ENCODE assay signal across 9 mouse cellular contexts in genomic region chr7:4165286-4165685, GRCm38 (mm10). TPM values are rescaled to one million over a fixed set of nuclear protein-coding genes. Genes with fewer than 3 reads are reported as not detected.
DNase-seq lines count a peak whose midpoint lies in the region; ATAC-seq and TF ChIP-seq lines count a peak whose summit lies in the region.
"Had no signal": no experiment of that assay in that cellular context is flagged by ENCODE, and none has a peak within 500 bp of the region (broad histone marks: within the 10 kb centered on the region; RNA-seq: fewer than 3 reads in every experiment).

No protein-coding gene starts in this region.

- no peak overlapping the region for H3K4me2 ChIP-seq in hindbrain, embryonic 11.5 days (replicated peaks; ENCODE audit: low read depth, low read length)
- H3K4me2 ChIP-seq in heart, postnatal 0 days (ENCODE audit: low read depth, low read length) = peak overlapping the region; percentile 76
- peak overlapping the region; percentile 53 for H3K4me2 ChIP-seq in myocyte (ENCODE audit: low read depth)

- no peaks in the 10 kb centered on the region for H3K36me3 ChIP-seq in hindbrain, embryonic 10.5 days
- H3K36me3 ChIP-seq in hindbrain, embryonic 11.5 days (ENCODE audit: control insufficient read depth, insufficient read depth, low read length) = no peaks in the 10 kb centered on the region
- no peaks in the 10 kb centered on the region for H3K36me3 ChIP-seq in heart, postnatal 0 days (replicated peaks; ENCODE audit: control insufficient read depth, insufficient read depth, low read length)
- H3K36me3 ChIP-seq in myocyte (ENCODE audit: control insufficient read depth, insufficient read depth) = no peaks in the 10 kb centered on the region

- no peak for TF ChIP-seq CTCF in heart, postnatal 0 days (IDR thresholded peaks at IDR 0.05; ENCODE audit: low read depth)

- H3K4me1 ChIP-seq in hindbrain, embryonic 10.5 days (replicated peaks) = peaks cover 23% of the 10 kb centered on the region
- H3K4me1 ChIP-seq in hindbrain, embryonic 11.5 days (replicated peaks; ENCODE audit: control insufficient read depth, insufficient read depth, low read length) = no peaks in the 10 kb centered on the region
- H3K4me1 ChIP-seq in heart, postnatal 0 days (ENCODE audit: control insufficient read depth, insufficient read depth) = no peaks in the 10 kb centered on the region

- no peak for DNase-seq in hindbrain, embryonic 10.5 days (ENCODE audit: low spot score)
- DNase-seq in hindbrain, embryonic 11.5 days (ENCODE audit: low spot score) = no peak
- no peak for DNase-seq in heart, postnatal 0 days (ENCODE audit: low spot score)
- peak; percentile 57 for DNase-seq in kidney, postnatal 14 days
- DNase-seq in thymus, postnatal 10 days (ENCODE audit: low spot score in 2 of 2) = no peak
- no peak for DNase-seq in T-cell, adult 2 months (ENCODE audit: low spot score)
- DNase-seq in layer of hippocampus, adult 11-12 months (ENCODE audit: low spot score) = no peak

- H3ac ChIP-seq in myocyte (ENCODE audit: control insufficient read depth, insufficient read length) = no peak overlapping the region

- TF ChIP-seq EP300 in heart, postnatal 0 days (IDR thresholded peaks at IDR 0.05; ENCODE audit: low read depth) = no peak

- ATAC-seq in hindbrain, embryonic 11.5 days (ENCODE audit: low FRiP score) = no peak
- no peak for ATAC-seq in heart, postnatal 0 days (ENCODE audit: insufficient read depth, low read depth)

- no peak overlapping the region for H3K9ac ChIP-seq in hindbrain, embryonic 11.5 days (ENCODE audit: low read depth, low read length)
- no peak overlapping the region for H3K9ac ChIP-seq in heart, postnatal 0 days (replicated peaks; ENCODE audit: low read depth, low read length)

- WGBS in hindbrain, embryonic 10.5 days = 21% methylated on average over 3 of the region's 3 CpGs
- 17% methylated on average over 3 of the region's 3 CpGs for WGBS in hindbrain, embryonic 11.5 days
- WGBS in heart, postnatal 0 days = 8% methylated on average over 3 of the region's 3 CpGs

- peak overlapping the region; percentile 78; the same call in 1 of the 2 replicates for H3K27ac ChIP-seq in hindbrain, embryonic 10.5 days
- no peak overlapping the region for H3K27ac ChIP-seq in hindbrain, embryonic 11.5 days (ENCODE audit: low read depth, low read length)
- H3K27ac ChIP-seq in heart, postnatal 0 days (ENCODE audit: low read depth) = peak overlapping the region; percentile 32; the same call in 1 of the 2 replicates
- H3K27ac ChIP-seq: layer of hippocampus, adult 2 months had no signal

- no peaks in the 10 kb centered on the region for H3K79me2 ChIP-seq in myocyte (ENCODE audit: control insufficient read depth, insufficient read depth)

- peak overlapping the region; percentile 53; the same call in 1 of the 2 replicates for H3K4me3 ChIP-seq in hindbrain, embryonic 10.5 days
- no peak overlapping the region for H3K4me3 ChIP-seq in hindbrain, embryonic 11.5 days (ENCODE audit: low read depth, low read length)
- H3K4me3 ChIP-seq in heart, postnatal 0 days (ENCODE audit: low read depth, low read length) = 0 out of 2 replicates have a peak overlapping the region, but pooled peaks have one; percentile 56
- no peak overlapping the region for H3K4me3 ChIP-seq in myocyte

- no peak for TF ChIP-seq POLR2A in myocyte (IDR thresholded peaks at IDR 0.05; ENCODE audit: insufficient read length, low read depth)

- H3K9me3 ChIP-seq in hindbrain, embryonic 10.5 days = no peaks in the 10 kb centered on the region
- no peaks in the 10 kb centered on the region for H3K9me3 ChIP-seq in hindbrain, embryonic 11.5 days (ENCODE audit: control insufficient read depth, low read length)
- no peaks in the 10 kb centered on the region for H3K9me3 ChIP-seq in heart, postnatal 0 days (replicated peaks; ENCODE audit: control insufficient read depth, low read length)

- 0 out of 2 replicates have a peak, but pooled peaks cover 3% of the 10 kb centered on the region for H3K27me3 ChIP-seq in hindbrain, embryonic 10.5 days (ENCODE audit: insufficient read depth, poor library complexity, severe bottlenecking)
- no peaks in the 10 kb centered on the region for H3K27me3 ChIP-seq in hindbrain, embryonic 11.5 days (ENCODE audit: control insufficient read depth, insufficient read depth, low read length)
- no peaks in the 10 kb centered on the region for H3K27me3 ChIP-seq in heart, postnatal 0 days (ENCODE audit: control insufficient read depth, insufficient read depth, low read length)
- H3K27me3 ChIP-seq in myocyte (ENCODE audit: control insufficient read depth, insufficient read depth, insufficient read length) = no peaks in the 10 kb centered on the region

TF ChIP-seq in myocyte, 11 proteins besides CTCF, POLR2A, EP300 and RAD21:
- no peak for TF ChIP-seq CEBPB (IDR thresholded peaks at IDR 0.05; ENCODE audit: insufficient read depth, poor library complexity, severe bottlenecking)
- no peak for TF ChIP-seq TCF3 (IDR thresholded peaks at IDR 0.05; ENCODE audit: insufficient read length, low read depth)
- no peak for TF ChIP-seq MYOD1 (IDR thresholded peaks at IDR 0.05; ENCODE audit: control insufficient read depth in 1 of 3, insufficient read length in 2 of 3, low read depth in 2 of 3)
- TF ChIP-seq TCF12 (IDR thresholded peaks at IDR 0.05; ENCODE audit: insufficient read depth, poor library complexity, severe bottlenecking) = no peak
- no peak for TF ChIP-seq REST (IDR thresholded peaks at IDR 0.05; ENCODE audit: insufficient read depth, insufficient read length)
- TF ChIP-seq SRF (IDR thresholded peaks at IDR 0.05; ENCODE audit: control insufficient read depth, insufficient read length, low read depth) = no peak
- TF ChIP-seq MAX (IDR thresholded peaks at IDR 0.05; ENCODE audit: low read depth) = no peak
- TF ChIP-seq MYOG (IDR thresholded peaks at IDR 0.05; ENCODE audit: control insufficient read depth in 1 of 3, insufficient read depth in 1 of 3, insufficient read length in 2 of 3, low read depth in 2 of 3) = no peak
- no peak for TF ChIP-seq POLR2AphosphoS2 (IDR thresholded peaks at IDR 0.05; ENCODE audit: insufficient read length, low read depth)
- TF ChIP-seq USF1 (IDR thresholded peaks at IDR 0.05; ENCODE audit: low read depth) = no peak
- no peak for TF ChIP-seq E2F4 (IDR thresholded peaks at IDR 0.05; ENCODE audit: insufficient read depth)

RNA-seq across cellular contexts. Expression of gene Cdc42ep5, which starts 0.6 kb away (rescaled TPM):
- polyA plus RNA-seq in hindbrain, embryonic 10.5 days (2016; fragmentation: Nextera tagmentation; extraction: Ambion mirVana) = 16.9 and 23.5 TPM in 2 replicates
- 19.9 and 20.7 TPM in 2 replicates for polyA plus RNA-seq in hindbrain, embryonic 11.5 days (2014; fragmentation: Nextera tagmentation; extraction: Ambion mirVana)
- 34.0 and 37.4 TPM in 2 replicates for total RNA-seq in heart, postnatal 0 days (2014; rRNA removed; ENCODE audit: low replicate concordance)
- 21.0 and 25.0 TPM in 2 replicates for polyA plus RNA-seq in heart, postnatal 0 days (2015; fragmentation: Nextera tagmentation; extraction: Ambion mirVana)
- polyA plus RNA-seq in myocyte (2012; fragmentation: generic; extraction: Trizol) = 26.5 TPM

RNA-seq across cellular contexts. Expression of gene Leng9, which starts 15.1 kb away (rescaled TPM):
- polyA plus RNA-seq in hindbrain, embryonic 10.5 days (2016; fragmentation: Nextera tagmentation; extraction: Ambion mirVana) = 1.6 and 2.5 TPM in 2 replicates
- 1.9 TPM in 2 replicates for polyA plus RNA-seq in hindbrain, embryonic 11.5 days (2014; fragmentation: Nextera tagmentation; extraction: Ambion mirVana)
- total RNA-seq in heart, postnatal 0 days (2014; rRNA removed; ENCODE audit: low replicate concordance) = 0.27 and 3.1 TPM in 2 replicates
- polyA plus RNA-seq in heart, postnatal 0 days (2015; fragmentation: Nextera tagmentation; extraction: Ambion mirVana) = 3.6 and 3.8 TPM in 2 replicates
- polyA plus RNA-seq in myocyte (2012; fragmentation: generic; extraction: Trizol) = 3.2 TPM

RNA-seq across cellular contexts. Expression of gene Leng8, which starts 28.4 kb away (rescaled TPM):
- polyA plus RNA-seq in hindbrain, embryonic 10.5 days (2016; fragmentation: Nextera tagmentation; extraction: Ambion mirVana) = 68.7 and 91.4 TPM in 2 replicates
- 45.3 and 54.4 TPM in 2 replicates for polyA plus RNA-seq in hindbrain, embryonic 11.5 days (2014; fragmentation: Nextera tagmentation; extraction: Ambion mirVana)
- total RNA-seq in heart, postnatal 0 days (2014; rRNA removed; ENCODE audit: low replicate concordance) = 112 and 139 TPM in 2 replicates
- 12.9 and 16.0 TPM in 2 replicates for polyA plus RNA-seq in heart, postnatal 0 days (2015; fragmentation: Nextera tagmentation; extraction: Ambion mirVana)
- polyA plus RNA-seq in myocyte (2012; fragmentation: generic; extraction: Trizol) = 33.3 TPM

RNA-seq across cellular contexts. Expression of gene Ttyh1, which starts 46.1 kb away (rescaled TPM):
- polyA plus RNA-seq in hindbrain, embryonic 10.5 days (2016; fragmentation: Nextera tagmentation; extraction: Ambion mirVana) = 31.2 and 67.4 TPM in 2 replicates
- 61.0 and 66.6 TPM in 2 replicates for polyA plus RNA-seq in hindbrain, embryonic 11.5 days (2014; fragmentation: Nextera tagmentation; extraction: Ambion mirVana)
- 4.2 and 5.0 TPM in 2 replicates for total RNA-seq in heart, postnatal 0 days (2014; rRNA removed; ENCODE audit: low replicate concordance)
- polyA plus RNA-seq in heart, postnatal 0 days (2015; fragmentation: Nextera tagmentation; extraction: Ambion mirVana) = 0.45 and 1.1 TPM in 2 replicates
- 0.10 TPM for polyA plus RNA-seq in myocyte (2012; fragmentation: generic; extraction: Trizol)

Comparison
In these comparisons a context has a peak if more than half of its experiments do, and no peak if none do; other contexts are left out.
1. H3K4me3 ChIP-seq: peak in hindbrain, embryonic 10.5 days (single experiment) and heart, postnatal 0 days (single experiment); none in hindbrain, embryonic 11.5 days (single experiment) and myocyte (single experiment).